Mouse (Mus musculus): ENCODE measurements around the gene 1700014D04Rik. TPM values are rescaled to one million over a fixed set of nuclear protein-coding genes. Genes with fewer than 3 reads are reported as not detected.

The 1700014D04Rik gene
- polyA plus RNA-seq, 1 experiment, result 0.01 TPM

DNA sequence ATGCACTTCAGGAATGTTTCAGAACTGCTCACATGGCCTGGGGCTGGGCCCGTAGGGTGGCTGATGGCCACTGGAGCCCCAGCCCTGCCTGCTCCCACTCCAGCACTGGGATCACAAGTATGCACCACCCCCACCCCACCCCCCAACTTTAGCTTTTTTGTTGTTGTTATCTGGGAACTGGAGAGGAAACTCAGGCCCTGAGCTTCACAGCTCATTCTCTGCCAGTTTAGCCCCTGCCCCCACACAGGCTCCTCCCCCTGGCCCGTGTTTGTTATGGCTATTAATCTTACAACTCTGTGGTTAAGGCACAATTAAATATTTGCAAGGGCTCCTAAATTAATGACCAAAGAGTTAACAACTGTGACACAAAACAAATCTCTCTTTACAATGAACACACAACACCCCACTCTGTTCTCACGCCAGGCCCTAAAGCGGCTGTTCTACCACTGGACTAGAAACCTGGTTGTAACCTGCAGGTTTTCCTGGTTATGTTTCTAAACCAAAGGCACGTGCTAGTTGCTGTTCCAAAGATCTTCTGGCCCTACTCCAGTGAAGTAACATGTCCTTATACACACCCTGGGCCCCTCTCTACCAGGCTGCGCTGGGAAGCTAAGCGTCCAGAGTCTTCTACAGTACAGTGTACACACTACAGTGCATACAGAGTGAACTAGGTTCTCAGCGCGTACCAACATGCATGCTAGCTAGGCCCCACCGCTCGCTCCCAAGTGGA, 20.4 kb upstream of the 1700014D04Rik start:
- Histone ChIP-seq H3K36me3 (ENCODE audit: control insufficient read depth, insufficient read depth) (peaks cover 23% of the 10 kb centered on the region), H3ac (ENCODE audit: control insufficient read depth, insufficient read length, low read depth) (no peak overlapping the region), H3K27me3 (ENCODE audit: control insufficient read depth, insufficient read depth, insufficient read length) (no peaks in the 10 kb centered on the region), H3K79me3 (ENCODE audit: low read depth) (peaks cover 48% of the 10 kb centered on the region), H3K4me3 (ENCODE audit: insufficient read depth, poor library complexity, severe bottlenecking) (no peak overlapping the region), H3K79me2 (ENCODE audit: control insufficient read depth, insufficient read depth) (peaks cover 66% of the 10 kb centered on the region)
- TF ChIP-seq MYOD1 (IDR thresholded peaks at IDR 0.05; ENCODE audit: control insufficient read depth, insufficient read length, low read depth), result no peak
- TF ChIP-seq CEBPB (IDR thresholded peaks at IDR 0.05; ENCODE audit: low read depth), result no peak
- TF ChIP-seq FOSL1 (IDR thresholded peaks at IDR 0.05; ENCODE audit: insufficient read depth, low read length, poor library complexity, severe bottlenecking), result no peak
- no peak for TF ChIP-seq MAX (IDR thresholded peaks at IDR 0.05)
- TF ChIP-seq USF1 (IDR thresholded peaks at IDR 0.05; ENCODE audit: low read depth), result no peak
- TF ChIP-seq CTCF (IDR thresholded peaks at IDR 0.05; ENCODE audit: control insufficient read depth, insufficient read depth, insufficient read length), result no peak
- no peak for TF ChIP-seq MYOG (IDR thresholded peaks at IDR 0.05; ENCODE audit: control insufficient read depth, extremely low read depth, insufficient read length)

- no peak for TF ChIP-seq MYOG (IDR thresholded peaks at IDR 0.05; ENCODE audit: control insufficient read depth, extremely low read depth, insufficient read length)
- no peak for TF ChIP-seq FOSL1 (IDR thresholded peaks at IDR 0.05; ENCODE audit: insufficient read depth, low read length, poor library complexity, severe bottlenecking)
- TF ChIP-seq MAX (IDR thresholded peaks at IDR 0.05), result no peak
- no peak for TF ChIP-seq CTCF (IDR thresholded peaks at IDR 0.05; ENCODE audit: control insufficient read depth, insufficient read depth, insufficient read length)
- Histone ChIP-seq H3K4me3 (ENCODE audit: insufficient read depth, poor library complexity, severe bottlenecking) (no peak overlapping the region), H3K36me3 (ENCODE audit: control insufficient read depth, insufficient read depth) (peaks cover 37% of the 10 kb centered on the region), H3ac (ENCODE audit: control insufficient read depth, insufficient read length, low read depth) (no peak overlapping the region), H3K79me3 (ENCODE audit: low read depth) (peaks cover 34% of the 10 kb centered on the region), H3K27me3 (ENCODE audit: control insufficient read depth, insufficient read depth, insufficient read length) (no peaks in the 10 kb centered on the region), H3K79me2 (ENCODE audit: control insufficient read depth, insufficient read depth) (peaks cover 49% of the 10 kb centered on the region)
Measured at GRCm38 (mm10) chr13:59762791-59763190, 16.2 kb upstream of the 1700014D04Rik start.

- no peak overlapping the region for H3K4me3 ChIP-seq (ENCODE audit: insufficient read depth, poor library complexity, severe bottlenecking)
- no peak overlapping the region for H3ac ChIP-seq (ENCODE audit: control insufficient read depth, insufficient read length, low read depth)
- no peaks in the 10 kb centered on the region for H3K79me2 ChIP-seq (ENCODE audit: control insufficient read depth, insufficient read depth)
- no peaks in the 10 kb centered on the region for H3K79me3 ChIP-seq (ENCODE audit: low read depth)
- H3K36me3 ChIP-seq (ENCODE audit: control insufficient read depth, insufficient read depth), result peaks cover 39% of the 10 kb centered on the region
- H3K27me3 ChIP-seq (ENCODE audit: control insufficient read depth, insufficient read depth, insufficient read length), result no peaks in the 10 kb centered on the region
- TF ChIP-seq CTCF (IDR thresholded peaks at IDR 0.05; ENCODE audit: control insufficient read depth, insufficient read depth, insufficient read length) (no peak), MYOD1 (IDR thresholded peaks at IDR 0.05; ENCODE audit: control insufficient read depth, insufficient read length, low read depth) (no peak), CEBPB (IDR thresholded peaks at IDR 0.05; ENCODE audit: low read depth) (no peak), MYOG (IDR thresholded peaks at IDR 0.05; ENCODE audit: control insufficient read depth, extremely low read depth, insufficient read length) (no peak), USF1 (IDR thresholded peaks at IDR 0.05; ENCODE audit: low read depth) (no peak), MAX (IDR thresholded peaks at IDR 0.05) (no peak), FOSL1 (IDR thresholded peaks at IDR 0.05; ENCODE audit: insufficient read depth, low read length, poor library complexity, severe bottlenecking) (no peak)
Measured at GRCm38 (mm10) chr13:59756906-59757305, 10.4 kb upstream of the 1700014D04Rik start.

- H3K79me2 ChIP-seq (ENCODE audit: control insufficient read depth, insufficient read depth), result no peaks in the 10 kb centered on the region
Measured at GRCm38 (mm10) chr13:59750310-59750709, 3.8 kb upstream of the 1700014D04Rik start.

DNA sequence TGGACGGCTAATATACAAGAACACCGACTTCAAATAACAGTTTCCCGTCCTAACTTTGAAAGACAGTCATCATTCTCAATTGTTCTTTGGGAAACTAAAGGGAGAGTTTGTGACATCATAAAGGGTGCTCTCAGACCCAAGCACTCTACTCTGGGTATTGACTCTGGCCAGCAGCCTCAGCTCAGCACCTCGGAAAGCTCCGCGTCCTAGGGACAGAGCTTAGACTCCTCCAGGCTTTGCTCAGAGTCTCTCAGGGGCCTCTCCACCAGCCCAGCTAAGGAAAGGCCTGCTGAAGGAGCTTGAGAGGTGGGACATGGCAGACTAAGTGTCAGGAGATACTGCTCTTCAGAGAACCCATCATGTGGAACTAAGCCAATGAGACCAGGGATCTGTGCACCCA, 388 bp downstream of the 1700014D04Rik start:
- TF ChIP-seq MAX (IDR thresholded peaks at IDR 0.05) (no peak), MYOG (IDR thresholded peaks at IDR 0.05; ENCODE audit: control insufficient read depth, extremely low read depth, insufficient read length) (no peak), MYOD1 (IDR thresholded peaks at IDR 0.05; ENCODE audit: control insufficient read depth, insufficient read length, low read depth) (no peak), CTCF (IDR thresholded peaks at IDR 0.05; ENCODE audit: control insufficient read depth, insufficient read depth, insufficient read length) (no peak), USF1 (IDR thresholded peaks at IDR 0.05; ENCODE audit: low read depth) (no peak)
- Histone ChIP-seq H3ac (ENCODE audit: control insufficient read depth, insufficient read length, low read depth) (no peak overlapping the region), H3K4me3 (ENCODE audit: insufficient read depth, poor library complexity, severe bottlenecking) (no peak overlapping the region), H3K36me3 (ENCODE audit: control insufficient read depth, insufficient read depth) (no peaks in the 10 kb centered on the region), H3K79me3 (ENCODE audit: low read depth) (no peaks in the 10 kb centered on the region), H3K79me2 (ENCODE audit: control insufficient read depth, insufficient read depth) (no peaks in the 10 kb centered on the region), H3K27me3 (ENCODE audit: control insufficient read depth, insufficient read depth, insufficient read length) (no peaks in the 10 kb centered on the region)

More at GRCm38 (mm10) chr13:59750310-59750709, 3.8 kb upstream of the 1700014D04Rik start:
- no peak overlapping the region for H3ac ChIP-seq (ENCODE audit: control insufficient read depth, insufficient read length, low read depth)
- peaks cover 5% of the 10 kb centered on the region for H3K36me3 ChIP-seq (ENCODE audit: control insufficient read depth, insufficient read depth)
- H3K79me3 ChIP-seq (ENCODE audit: low read depth), result no peaks in the 10 kb centered on the region
- H3K27me3 ChIP-seq (ENCODE audit: control insufficient read depth, insufficient read depth, insufficient read length), result no peaks in the 10 kb centered on the region
- TF ChIP-seq CTCF (IDR thresholded peaks at IDR 0.05; ENCODE audit: control insufficient read depth, insufficient read depth, insufficient read length), result no peak
- no peak for TF ChIP-seq CEBPB (IDR thresholded peaks at IDR 0.05; ENCODE audit: low read depth)
- TF ChIP-seq MYOD1 (IDR thresholded peaks at IDR 0.05; ENCODE audit: control insufficient read depth, insufficient read length, low read depth), result no peak
- TF ChIP-seq MYOG (IDR thresholded peaks at IDR 0.05; ENCODE audit: control insufficient read depth, extremely low read depth, insufficient read length), result no peak
- no peak for TF ChIP-seq MAX (IDR thresholded peaks at IDR 0.05)
- TF ChIP-seq USF1 (IDR thresholded peaks at IDR 0.05; ENCODE audit: low read depth), result no peak
- no peak for TF ChIP-seq FOSL1 (IDR thresholded peaks at IDR 0.05; ENCODE audit: insufficient read depth, low read length, poor library complexity, severe bottlenecking)
- no peak overlapping the region for H3K4me3 ChIP-seq (ENCODE audit: insufficient read depth, poor library complexity, severe bottlenecking)
